Mouse (Mus musculus): ENCODE data around the gene Zbtb8os. TPM values are rescaled to one million over a fixed set of nuclear protein-coding genes. Genes with fewer than 3 reads are reported as not detected.

Zbtb8os gene
- polyA plus RNA-seq, 1 experiment from 2014 or later: 53.3 TPM

GRCm38 (mm10) chr4:129382488-129382887 is 47.0 kb downstream of the Zbtb8os start:
- WGBS: 89% methylated on average over 2 of the region's 2 CpGs
- Histone ChIP-seq H3K27me3 (ENCODE audit: control insufficient read depth, insufficient read depth, low read length) (peaks cover 6% of the 10 kb centered on the region; the same call in 1 of the 2 replicates), H3K9me3 (ENCODE audit: control insufficient read depth, low read length) (no peaks in the 10 kb centered on the region), H3K27ac (replicated peaks; ENCODE audit: low read depth, low read length) (no peak overlapping the region), H3K4me1 (ENCODE audit: control insufficient read depth, insufficient read depth, low read length) (no peaks in the 10 kb centered on the region), H3K36me3 (ENCODE audit: control insufficient read depth, insufficient read depth, low read length) (no peaks in the 10 kb centered on the region), H3K9ac (ENCODE audit: low read length) (no peak overlapping the region), H3K4me2 (ENCODE audit: low read depth, severe bottlenecking) (no peak overlapping the region), H3K4me3 (ENCODE audit: low read depth, low read length) (no peak overlapping the region)
- ATAC-seq (ENCODE audit: insufficient number of reproducible peaks, low FRiP score, low TSS enrichment, low read depth) (no peak), DNase-seq (ENCODE audit: low spot score) (no peak)

DNA sequence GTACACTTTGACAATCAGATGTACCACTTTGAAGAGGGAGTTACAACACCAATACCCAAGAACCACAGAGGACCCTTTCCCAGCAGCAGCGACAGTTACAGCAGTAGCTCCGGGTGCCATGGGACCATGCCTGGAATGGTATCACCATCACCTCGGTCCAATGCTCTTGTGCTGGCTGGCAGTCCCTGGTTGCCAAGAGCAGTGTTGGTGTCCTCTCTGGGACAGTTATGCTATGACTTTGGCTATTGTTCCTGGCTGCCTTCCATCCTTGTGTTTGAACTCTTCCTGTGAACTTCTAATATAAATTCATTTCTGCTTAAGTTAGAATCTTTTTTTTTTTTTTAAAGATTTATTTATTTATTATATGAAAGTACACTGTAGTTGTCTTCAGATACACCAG is 48.1 kb downstream of the Zbtb8os start:
- WGBS: 92% methylated on average over 3 of the region's 3 CpGs
- H3K4me2 ChIP-seq (ENCODE audit: low read depth, severe bottlenecking): no peak overlapping the region
- ATAC-seq (ENCODE audit: insufficient number of reproducible peaks, low FRiP score, low TSS enrichment, low read depth): no peak

DNA sequence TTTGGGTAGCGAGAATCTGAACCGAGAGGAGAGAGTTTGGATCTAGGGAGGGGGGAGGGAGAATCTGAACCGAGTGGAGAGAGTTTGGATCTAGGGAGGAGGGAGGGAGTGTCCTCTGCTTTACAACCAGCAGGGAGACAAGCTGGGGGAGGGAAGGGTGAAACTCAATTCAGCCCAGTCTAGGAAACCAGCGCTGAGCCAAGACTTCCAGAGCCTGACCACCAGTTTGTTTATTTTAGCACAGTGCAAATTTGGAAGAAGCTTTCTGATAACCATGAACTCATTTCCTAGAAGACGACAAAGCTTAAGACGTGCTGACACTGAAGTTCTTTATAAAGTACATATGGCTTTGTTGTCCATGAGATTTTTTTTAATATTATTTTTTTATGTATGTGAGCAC is 48.9 kb downstream of the Zbtb8os start:
- whole genome bisulfite sequencing: 36% methylated on average over 6 of the region's 6 CpGs
- DNase-seq (ENCODE audit: low spot score): no peak
- H3K9me3 ChIP-seq (ENCODE audit: control insufficient read depth, low read length): no peaks in the 10 kb centered on the region
- H3K36me3 ChIP-seq (ENCODE audit: control insufficient read depth, insufficient read depth, low read length): no peaks in the 10 kb centered on the region
- H3K4me3 ChIP-seq (ENCODE audit: low read depth, low read length): no peak overlapping the region
- no peaks in the 10 kb centered on the region for H3K4me1 ChIP-seq (ENCODE audit: control insufficient read depth, insufficient read depth, low read length)
- no peaks in the 10 kb centered on the region for H3K27me3 ChIP-seq (ENCODE audit: control insufficient read depth, insufficient read depth, low read length)
- no peak for ATAC-seq (ENCODE audit: insufficient number of reproducible peaks, low FRiP score, low TSS enrichment, low read depth)
- H3K9ac ChIP-seq (ENCODE audit: low read length): no peak overlapping the region
- H3K4me2 ChIP-seq (ENCODE audit: low read depth, severe bottlenecking): no peak overlapping the region
- no peak overlapping the region for H3K27ac ChIP-seq (replicated peaks; ENCODE audit: low read depth, low read length)

More for the DNA sequence above, 48.1 kb downstream of the Zbtb8os start:
- DNase-seq (ENCODE audit: low spot score): no peak
- H3K4me3 ChIP-seq (ENCODE audit: low read depth, low read length): no peak overlapping the region
- H3K9me3 ChIP-seq (ENCODE audit: control insufficient read depth, low read length): no peaks in the 10 kb centered on the region
- H3K27me3 ChIP-seq (ENCODE audit: control insufficient read depth, insufficient read depth, low read length): peaks cover 3% of the 10 kb centered on the region; the same call in 1 of the 2 replicates
- H3K9ac ChIP-seq (ENCODE audit: low read length): no peak overlapping the region
- no peaks in the 10 kb centered on the region for H3K4me1 ChIP-seq (ENCODE audit: control insufficient read depth, insufficient read depth, low read length)
- H3K27ac ChIP-seq (replicated peaks; ENCODE audit: low read depth, low read length): no peak overlapping the region
- no peaks in the 10 kb centered on the region for H3K36me3 ChIP-seq (ENCODE audit: control insufficient read depth, insufficient read depth, low read length)

- Histone ChIP-seq H3K36me3 (ENCODE audit: control insufficient read depth, insufficient read depth, low read length) (no peaks in the 10 kb centered on the region), H3K27ac (replicated peaks; ENCODE audit: low read depth, low read length) (no peak overlapping the region), H3K27me3 (ENCODE audit: control insufficient read depth, insufficient read depth, low read length) (no peaks in the 10 kb centered on the region), H3K9ac (ENCODE audit: low read length) (no peak overlapping the region), H3K4me3 (ENCODE audit: low read depth, low read length) (no peak overlapping the region), H3K9me3 (ENCODE audit: control insufficient read depth, low read length) (no peaks in the 10 kb centered on the region), H3K4me1 (ENCODE audit: control insufficient read depth, insufficient read depth, low read length) (no peaks in the 10 kb centered on the region), H3K4me2 (ENCODE audit: low read depth, severe bottlenecking) (no peak overlapping the region)
- ATAC-seq (ENCODE audit: insufficient number of reproducible peaks, low FRiP score, low TSS enrichment, low read depth) (no peak), DNase-seq (ENCODE audit: low spot score) (no peak)
- 89% methylated on average over 11 of the region's 11 CpGs for WGBS
Measured at GRCm38 (mm10) chr4:129385685-129386084, 50.2 kb downstream of the Zbtb8os start.

GRCm38 (mm10) chr4:129386269-129386946 is 50.9 kb downstream of the Zbtb8os start:
- Histone ChIP-seq H3K4me2 (ENCODE audit: low read depth, severe bottlenecking) (no peak overlapping the region), H3K4me1 (ENCODE audit: control insufficient read depth, insufficient read depth, low read length) (no peaks in the 10 kb centered on the region), H3K27me3 (ENCODE audit: control insufficient read depth, insufficient read depth, low read length) (no peaks in the 10 kb centered on the region), H3K27ac (replicated peaks; ENCODE audit: low read depth, low read length) (no peak overlapping the region), H3K4me3 (ENCODE audit: low read depth, low read length) (no peak overlapping the region), H3K9ac (ENCODE audit: low read length) (no peak overlapping the region), H3K36me3 (ENCODE audit: control insufficient read depth, insufficient read depth, low read length) (no peaks in the 10 kb centered on the region), H3K9me3 (ENCODE audit: control insufficient read depth, low read length) (no peaks in the 10 kb centered on the region)
- DNase-seq (ENCODE audit: low spot score) (no peak), ATAC-seq (ENCODE audit: insufficient number of reproducible peaks, low FRiP score, low TSS enrichment, low read depth) (no peak)
- WGBS: 86% methylated on average over 8 of the region's 8 CpGs

DNA sequence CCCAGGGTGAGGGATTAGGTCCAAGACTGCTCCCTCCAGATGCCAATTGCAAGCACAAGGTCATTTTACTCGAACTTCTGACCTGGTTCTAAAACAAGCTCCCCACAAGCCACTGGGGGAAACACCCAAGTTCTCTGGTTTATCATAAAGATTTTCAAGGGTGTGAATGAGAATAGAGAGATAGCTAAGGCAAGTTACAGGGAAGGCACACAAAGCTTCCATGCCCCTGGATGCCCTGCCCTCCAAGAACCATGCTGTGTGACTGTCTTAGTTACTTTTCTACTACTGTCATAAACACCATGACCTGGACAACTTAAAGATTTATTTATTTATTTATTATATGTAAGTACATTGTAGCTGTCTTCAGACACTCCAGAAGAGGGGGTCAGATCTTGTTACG is 51.5 kb downstream of the Zbtb8os start:
- Histone ChIP-seq H3K36me3 (ENCODE audit: control insufficient read depth, insufficient read depth, low read length) (no peaks in the 10 kb centered on the region), H3K4me2 (ENCODE audit: low read depth, severe bottlenecking) (no peak overlapping the region), H3K9me3 (ENCODE audit: control insufficient read depth, low read length) (no peaks in the 10 kb centered on the region), H3K27ac (replicated peaks; ENCODE audit: low read depth, low read length) (no peak overlapping the region), H3K4me3 (ENCODE audit: low read depth, low read length) (no peak overlapping the region), H3K4me1 (ENCODE audit: control insufficient read depth, insufficient read depth, low read length) (no peaks in the 10 kb centered on the region), H3K9ac (ENCODE audit: low read length) (no peak overlapping the region), H3K27me3 (ENCODE audit: control insufficient read depth, insufficient read depth, low read length) (no peaks in the 10 kb centered on the region)
- 76% methylated on average over 2 of the region's 2 CpGs for WGBS
- ATAC-seq (ENCODE audit: insufficient number of reproducible peaks, low FRiP score, low TSS enrichment, low read depth) (no peak), DNase-seq (ENCODE audit: low spot score) (no peak)

GRCm38 (mm10) chr4:129388404-129388803 is 52.9 kb downstream of the Zbtb8os start:
- ATAC-seq (ENCODE audit: insufficient number of reproducible peaks, low FRiP score, low TSS enrichment, low read depth): no peak
- Histone ChIP-seq H3K4me2 (ENCODE audit: low read depth, severe bottlenecking) (no peak overlapping the region), H3K4me1 (ENCODE audit: control insufficient read depth, insufficient read depth, low read length) (no peaks in the 10 kb centered on the region), H3K9me3 (ENCODE audit: control insufficient read depth, low read length) (no peaks in the 10 kb centered on the region), H3K27ac (replicated peaks; ENCODE audit: low read depth, low read length) (no peak overlapping the region), H3K9ac (ENCODE audit: low read length) (no peak overlapping the region), H3K4me3 (ENCODE audit: low read depth, low read length) (no peak overlapping the region), H3K36me3 (ENCODE audit: control insufficient read depth, insufficient read depth, low read length) (no peaks in the 10 kb centered on the region), H3K27me3 (ENCODE audit: control insufficient read depth, insufficient read depth, low read length) (no peaks in the 10 kb centered on the region)
- WGBS: 86% methylated on average over 5 of the region's 5 CpGs
- DNase-seq (ENCODE audit: low spot score): no peak

GRCm38 (mm10) chr4:129390216-129390743 is 54.8 kb downstream of the Zbtb8os start:
- WGBS: 86% methylated on average over 14 of the region's 14 CpGs
- no peak for ATAC-seq (ENCODE audit: insufficient number of reproducible peaks, low FRiP score, low TSS enrichment, low read depth)
- Histone ChIP-seq H3K27me3 (ENCODE audit: control insufficient read depth, insufficient read depth, low read length) (no peaks in the 10 kb centered on the region), H3K27ac (replicated peaks; ENCODE audit: low read depth, low read length) (no peak overlapping the region), H3K4me1 (ENCODE audit: control insufficient read depth, insufficient read depth, low read length) (no peaks in the 10 kb centered on the region), H3K9ac (ENCODE audit: low read length) (no peak overlapping the region), H3K4me2 (ENCODE audit: low read depth, severe bottlenecking) (no peak overlapping the region), H3K4me3 (ENCODE audit: low read depth, low read length) (no peak overlapping the region), H3K36me3 (ENCODE audit: control insufficient read depth, insufficient read depth, low read length) (no peaks in the 10 kb centered on the region), H3K9me3 (ENCODE audit: control insufficient read depth, low read length) (no peaks in the 10 kb centered on the region)
- no peak for DNase-seq (ENCODE audit: low spot score)
